Mouse (Mus musculus): ENCODE results near the gene Lbhd1. TPM values are rescaled to one million over a fixed set of nuclear protein-coding genes. Genes with fewer than 3 reads are reported as not detected.

Lbhd1 gene
- polyA plus RNA-seq, 1 experiment from 2014 or later: 122 TPM

- WGBS: under 1% methylated on average over 42 of the region's 42 CpGs
- peaks cover under 1% of the 10 kb centered on the region for H3K36me3 ChIP-seq (replicated peaks; ENCODE audit: control insufficient read depth, insufficient read depth, low read depth, low read length)
- peak; percentile 98 for ATAC-seq (replicated peaks; ENCODE audit: insufficient number of reproducible peaks, low FRiP score, low TSS enrichment, low read depth)
- DNase-seq (ENCODE audit: low spot score): peak; percentile 92
- no peaks in the 10 kb centered on the region for H3K27me3 ChIP-seq (ENCODE audit: control insufficient read depth, insufficient read depth, low read length)
- peak within 1 kb of the TSS; percentile 82 for H3K4me3 ChIP-seq (ENCODE audit: low read depth, low read length)
- no peaks in the 10 kb centered on the region for H3K4me1 ChIP-seq (ENCODE audit: control insufficient read depth, insufficient read depth, low read length)
- H3K9me3 ChIP-seq (replicated peaks; ENCODE audit: control insufficient read depth, low read length): no peaks in the 10 kb centered on the region
- H3K9ac ChIP-seq (replicated peaks; ENCODE audit: low read length): peak within 1 kb of the TSS; percentile 91
- peak within 1 kb of the TSS; percentile 52 for H3K27ac ChIP-seq (replicated peaks; ENCODE audit: low read depth, low read length)
- H3K4me2 ChIP-seq (ENCODE audit: low read depth, low read length): peak within 1 kb of the TSS; percentile 81
These were observed 3.1 kb upstream of the Lbhd1 start, which contains the start of gene Uqcc3 for GRCm38 (mm10) chr19:8880311-8881033. Gene Uqcc3 (minus strand): TSS chr19:8880923.

GRCm38 (mm10) chr19:8881034-8881392 lies 2.5 kb upstream of the Lbhd1 start:
- no peaks in the 10 kb centered on the region; the same call in 1 of the 2 replicates for H3K36me3 ChIP-seq (replicated peaks; ENCODE audit: control insufficient read depth, insufficient read depth, low read depth, low read length)
- peak overlapping the region; percentile 82 for H3K4me3 ChIP-seq (ENCODE audit: low read depth, low read length)
- no peak overlapping the region for H3K27ac ChIP-seq (replicated peaks; ENCODE audit: low read depth, low read length)
- H3K9me3 ChIP-seq (replicated peaks; ENCODE audit: control insufficient read depth, low read length): no peaks in the 10 kb centered on the region
- peak overlapping the region; percentile 91; the same call in 1 of the 2 replicates for H3K9ac ChIP-seq (replicated peaks; ENCODE audit: low read length)
- H3K4me1 ChIP-seq (ENCODE audit: control insufficient read depth, insufficient read depth, low read length): no peaks in the 10 kb centered on the region
- ATAC-seq (replicated peaks; ENCODE audit: insufficient number of reproducible peaks, low FRiP score, low TSS enrichment, low read depth) (no peak), DNase-seq (ENCODE audit: low spot score) (no peak)
- no peaks in the 10 kb centered on the region for H3K27me3 ChIP-seq (ENCODE audit: control insufficient read depth, insufficient read depth, low read length)
- WGBS: 20% methylated on average over 3 of the region's 3 CpGs
- peak overlapping the region; percentile 81 for H3K4me2 ChIP-seq (ENCODE audit: low read depth, low read length)

- Histone ChIP-seq H3K4me2 (ENCODE audit: low read depth, low read length) (no peak overlapping the region), H3K27ac (replicated peaks; ENCODE audit: low read depth, low read length) (no peak overlapping the region), H3K36me3 (replicated peaks; ENCODE audit: control insufficient read depth, insufficient read depth, low read depth, low read length) (peaks cover 4% of the 10 kb centered on the region), H3K4me1 (ENCODE audit: control insufficient read depth, insufficient read depth, low read length) (no peaks in the 10 kb centered on the region), H3K27me3 (ENCODE audit: control insufficient read depth, insufficient read depth, low read length) (no peaks in the 10 kb centered on the region), H3K4me3 (ENCODE audit: low read depth, low read length) (no peak overlapping the region), H3K9me3 (replicated peaks; ENCODE audit: control insufficient read depth, low read length) (no peaks in the 10 kb centered on the region), H3K9ac (replicated peaks; ENCODE audit: low read length) (no peak overlapping the region)
- 52% methylated on average over 1 of the region's 1 CpGs for WGBS
- DNase-seq (ENCODE audit: low spot score) (no peak), ATAC-seq (replicated peaks; ENCODE audit: insufficient number of reproducible peaks, low FRiP score, low TSS enrichment, low read depth) (no peak)
These were observed 3.5 kb downstream of the Lbhd1 start for GRCm38 (mm10) chr19:8886916-8887584.

- Histone ChIP-seq H3K36me3 (replicated peaks; ENCODE audit: control insufficient read depth, insufficient read depth, low read depth, low read length) (peaks cover 4% of the 10 kb centered on the region), H3K4me3 (ENCODE audit: low read depth, low read length) (peak overlapping the region; percentile 44), H3K9ac (replicated peaks; ENCODE audit: low read length) (peak overlapping the region; percentile 77), H3K4me1 (ENCODE audit: control insufficient read depth, insufficient read depth, low read length) (no peaks in the 10 kb centered on the region), H3K4me2 (ENCODE audit: low read depth, low read length) (peak overlapping the region; percentile 68), H3K27ac (replicated peaks; ENCODE audit: low read depth, low read length) (peak overlapping the region; percentile 60; the same call in 1 of the 2 replicates), H3K9me3 (replicated peaks; ENCODE audit: control insufficient read depth, low read length) (no peaks in the 10 kb centered on the region), H3K27me3 (ENCODE audit: control insufficient read depth, insufficient read depth, low read length) (no peaks in the 10 kb centered on the region)
- 16% methylated on average over 19 of the region's 19 CpGs for WGBS
- ATAC-seq (replicated peaks; ENCODE audit: insufficient number of reproducible peaks, low FRiP score, low TSS enrichment, low read depth) (no peak), DNase-seq (ENCODE audit: low spot score) (no peak)
These were observed 4.3 kb downstream of the Lbhd1 start for GRCm38 (mm10) chr19:8887585-8888463.

- peak within 1 kb of the TSS; percentile 68 for H3K4me2 ChIP-seq (ENCODE audit: low read depth, low read length)
- DNase-seq (ENCODE audit: low spot score) (peak; percentile 99), ATAC-seq (replicated peaks; ENCODE audit: insufficient number of reproducible peaks, low FRiP score, low TSS enrichment, low read depth) (peak; percentile 95)
- peak within 1 kb of the TSS; percentile 60 for H3K27ac ChIP-seq (replicated peaks; ENCODE audit: low read depth, low read length)
- peak within 1 kb of the TSS; percentile 77 for H3K9ac ChIP-seq (replicated peaks; ENCODE audit: low read length)
- no peaks in the 10 kb centered on the region for H3K9me3 ChIP-seq (replicated peaks; ENCODE audit: control insufficient read depth, low read length)
- peak within 1 kb of the TSS; percentile 44 for H3K4me3 ChIP-seq (ENCODE audit: low read depth, low read length)
- no peaks in the 10 kb centered on the region for H3K27me3 ChIP-seq (ENCODE audit: control insufficient read depth, insufficient read depth, low read length)
- no peaks in the 10 kb centered on the region for H3K4me1 ChIP-seq (ENCODE audit: control insufficient read depth, insufficient read depth, low read length)
- H3K36me3 ChIP-seq (replicated peaks; ENCODE audit: control insufficient read depth, insufficient read depth, low read depth, low read length): peaks cover 4% of the 10 kb centered on the region
- WGBS: under 1% methylated on average over 58 of the region's 58 CpGs
These were observed 5.2 kb downstream of the Lbhd1 start, which contains the start of the genes 1810009A15Rik and Gm49416 for GRCm38 (mm10) chr19:8888511-8889385. Gene 1810009A15Rik (plus strand): TSS chr19:8888853. Gene Gm49416 (plus strand): TSS chr19:8888926.

- Histone ChIP-seq H3K27me3 (ENCODE audit: control insufficient read depth, insufficient read depth, low read length) (no peaks in the 10 kb centered on the region), H3K9me3 (replicated peaks; ENCODE audit: control insufficient read depth, low read length) (no peaks in the 10 kb centered on the region), H3K27ac (replicated peaks; ENCODE audit: low read depth, low read length) (peak within 1 kb of the TSS; percentile 63; the same call in 1 of the 2 replicates), H3K4me1 (ENCODE audit: control insufficient read depth, insufficient read depth, low read length) (no peaks in the 10 kb centered on the region), H3K36me3 (replicated peaks; ENCODE audit: control insufficient read depth, insufficient read depth, low read depth, low read length) (peaks cover 7% of the 10 kb centered on the region), H3K4me3 (ENCODE audit: low read depth, low read length) (peak within 1 kb of the TSS; percentile 74), H3K9ac (replicated peaks; ENCODE audit: low read length) (peak within 1 kb of the TSS; percentile 95), H3K4me2 (ENCODE audit: low read depth, low read length) (peak within 1 kb of the TSS; percentile 75)
- peak; percentile 92 for DNase-seq (ENCODE audit: low spot score)
- 3% methylated on average over 54 of the region's 54 CpGs for WGBS
- ATAC-seq (replicated peaks; ENCODE audit: insufficient number of reproducible peaks, low FRiP score, low TSS enrichment, low read depth): peak; percentile 46
These were observed 9.6 kb downstream of the Lbhd1 start, which contains the start of gene Ints5 for GRCm38 (mm10) chr19:8892829-8893766. Gene Ints5 (plus strand): TSS chr19:8893005.

Data from embryonic facial prominence, embryonic 11.5 days (tissue).